Mouse (Mus musculus): ENCODE data around the gene Sbno1.

- TF ChIP-seq CTCF (IDR thresholded peaks at IDR 0.05; ENCODE audit: extremely low read depth, insufficient read depth, low read length) (no peak), POLR2A (IDR thresholded peaks at IDR 0.05; ENCODE audit: extremely low read depth, insufficient read depth, low read length) (peak; percentile 99)
These were observed 98.1 kb downstream of the Sbno1 start, which contains the start of the genes Mphosph9 and 2810006K23Rik for GRCm38 (mm10) chr5:124327510-124328364.
